Comparison of ENCODE assay signal across 9 mouse cellular contexts in the genomic region with DNA sequence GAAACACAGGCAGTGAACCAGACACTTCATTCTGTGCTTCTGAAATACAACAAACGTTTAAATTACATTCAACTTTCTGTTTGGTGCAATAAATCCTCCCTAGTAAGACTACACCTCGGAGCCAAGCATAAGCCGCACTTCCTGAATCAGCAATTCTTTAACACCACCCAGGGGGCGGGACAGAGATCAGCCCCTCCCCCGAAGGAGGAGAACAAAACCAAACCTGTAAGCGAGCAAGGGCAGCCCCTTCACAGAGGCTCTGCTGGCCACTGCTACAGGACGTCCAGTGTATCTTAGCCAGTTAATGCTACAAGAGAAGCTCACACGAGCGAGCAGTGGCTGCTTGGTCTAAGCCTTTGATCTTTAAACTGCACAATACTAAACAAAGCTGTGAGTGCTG. TPM values are rescaled to one million over a fixed set of nuclear protein-coding genes. Genes with fewer than 3 reads are reported as not detected.
DNase-seq lines count a peak whose midpoint lies in the region; ATAC-seq and TF ChIP-seq lines count a peak whose summit lies in the region.
"Had no signal": no experiment of that assay in that cellular context is flagged by ENCODE, and none has a peak within 500 bp of the region (broad histone marks: within the 10 kb centered on the region; RNA-seq: fewer than 3 reads in every experiment).

No protein-coding gene starts in this region.

- H3K27ac ChIP-seq in forebrain, embryonic 11.5 days (ENCODE audit: low read depth, low read length): no peak overlapping the region
- no peak overlapping the region for H3K27ac ChIP-seq in hindbrain, embryonic 16.5 days (ENCODE audit: low read depth, low read length)
- no peak overlapping the region for H3K27ac ChIP-seq in liver, adult 2 months (replicated peaks; ENCODE audit: insufficient read depth, low read depth, low read length)
- H3K27ac ChIP-seq in midbrain, postnatal 0 days (ENCODE audit: low read depth, low read length): no peak overlapping the region

- peak; percentile 17 for DNase-seq in left cerebral cortex, postnatal 4 days
- no peak for DNase-seq in left cerebral cortex, adult 18-20 months (ENCODE audit: low spot score in 2 of 2)
- DNase-seq in forebrain, embryonic 11.5 days (ENCODE audit: low spot score): peak; percentile 71
- DNase-seq in liver, adult 2 months (ENCODE audit: extremely low read depth, low read depth, low spot score): peak; percentile 65
- peak; percentile 47 for DNase-seq in midbrain, postnatal 0 days (ENCODE audit: low spot score)
- peak; percentile 51 for DNase-seq in testis, postnatal 14 days (ENCODE audit: low spot score)
- no peak for DNase-seq in right cerebral cortex, adult 18-20 months

- 4% methylated on average over 9 of the region's 9 CpGs for WGBS in forebrain, embryonic 11.5 days
- 6% methylated on average over 9 of the region's 9 CpGs for WGBS in hindbrain, embryonic 16.5 days
- 13% methylated on average over 9 of the region's 9 CpGs for WGBS in liver, adult 2 months
- 7% methylated on average over 9 of the region's 9 CpGs for WGBS in midbrain, postnatal 0 days

- H3K79me2 ChIP-seq in liver, adult 2 months (ENCODE audit: control insufficient read depth, insufficient read depth, low read length): peaks cover 6% of the 10 kb centered on the region; the same call in 1 of the 2 replicates

- H3K4me3 ChIP-seq in forebrain, embryonic 11.5 days (ENCODE audit: low read depth, low read length): no peak overlapping the region
- no peak overlapping the region for H3K4me3 ChIP-seq in hindbrain, embryonic 16.5 days (ENCODE audit: low read length)
- H3K4me3 ChIP-seq in liver, adult 2 months (ENCODE audit: insufficient read depth, low read depth, low read length): peak overlapping the region; percentile 50; the same call in 1 of the 2 replicates
- no peak overlapping the region for H3K4me3 ChIP-seq in midbrain, postnatal 0 days (ENCODE audit: low read depth, low read length)

- peak overlapping the region; percentile 9; the same call in 1 of the 2 replicates for H3K4me2 ChIP-seq in forebrain, embryonic 11.5 days (ENCODE audit: low read depth, low read length, severe bottlenecking)
- peak overlapping the region; percentile 30 for H3K4me2 ChIP-seq in hindbrain, embryonic 16.5 days (ENCODE audit: low read length)
- H3K4me2 ChIP-seq in midbrain, postnatal 0 days (ENCODE audit: low read depth, low read length, poor library complexity, severe bottlenecking): peak overlapping the region; percentile 13; the same call in 1 of the 2 replicates

- intact Hi-C loops in left cerebral cortex, postnatal 4 days (cut with DNase I): no loop called here

- H3K27me3 ChIP-seq in forebrain, embryonic 11.5 days (ENCODE audit: control insufficient read depth, insufficient read depth, low read length): no peaks in the 10 kb centered on the region
- H3K27me3 ChIP-seq in hindbrain, embryonic 16.5 days (replicated peaks; ENCODE audit: control insufficient read depth, insufficient read depth, low read length): no peaks in the 10 kb centered on the region
- no peaks in the 10 kb centered on the region for H3K27me3 ChIP-seq in liver, adult 2 months (ENCODE audit: control insufficient read depth, insufficient read depth, low read length)
- H3K27me3 ChIP-seq in midbrain, postnatal 0 days (ENCODE audit: insufficient read depth, low read length): no peaks in the 10 kb centered on the region
- H3K27me3 ChIP-seq: Patski had no signal

- no peak overlapping the region for H3K9ac ChIP-seq in forebrain, embryonic 11.5 days (ENCODE audit: low read length)
- no peak overlapping the region for H3K9ac ChIP-seq in hindbrain, embryonic 16.5 days (ENCODE audit: low read depth, low read length)
- H3K9ac ChIP-seq in liver, adult 2 months (ENCODE audit: low read depth, low read length): no peak overlapping the region; the same call in 1 of the 2 replicates
- H3K9ac ChIP-seq in midbrain, postnatal 0 days (replicated peaks; ENCODE audit: low read length, poor library complexity, severe bottlenecking): no peak overlapping the region

- no peaks in the 10 kb centered on the region for H3K9me3 ChIP-seq in forebrain, embryonic 11.5 days (ENCODE audit: control insufficient read depth, low read length)
- H3K9me3 ChIP-seq in hindbrain, embryonic 16.5 days (ENCODE audit: control insufficient read depth, low read length): no peaks in the 10 kb centered on the region
- H3K9me3 ChIP-seq in midbrain, postnatal 0 days (ENCODE audit: low read length): no peaks in the 10 kb centered on the region

- TF ChIP-seq POLR2A in liver, adult 2 months (IDR thresholded peaks at IDR 0.05; ENCODE audit: extremely low read depth, insufficient read depth, low read length): no peak

- peak; percentile 84 for ATAC-seq in forebrain, embryonic 11.5 days (replicated peaks; ENCODE audit: low FRiP score)
- peak; percentile 54; the same call in 1 of the 2 replicates for ATAC-seq in hindbrain, embryonic 16.5 days
- no peak for ATAC-seq in midbrain, postnatal 0 days (ENCODE audit: low FRiP score)
- ATAC-seq: Patski had no signal

- no peak for TF ChIP-seq CTCF in liver, adult 2 months (IDR thresholded peaks at IDR 0.05; ENCODE audit: low read depth, low read length)
- TF ChIP-seq CTCF in midbrain, postnatal 0 days (IDR thresholded peaks at IDR 0.05): no peak

- no peaks in the 10 kb centered on the region for H3K36me3 ChIP-seq in forebrain, embryonic 11.5 days (ENCODE audit: control insufficient read depth, insufficient read depth, low read length)
- no peaks in the 10 kb centered on the region for H3K36me3 ChIP-seq in hindbrain, embryonic 16.5 days (ENCODE audit: control insufficient read depth, insufficient read depth, low read length)
- no peaks in the 10 kb centered on the region for H3K36me3 ChIP-seq in liver, adult 2 months (ENCODE audit: control insufficient read depth, insufficient read depth, low read length)
- no peaks in the 10 kb centered on the region for H3K36me3 ChIP-seq in midbrain, postnatal 0 days (ENCODE audit: insufficient read depth, low read length)

- H3K4me1 ChIP-seq in forebrain, embryonic 11.5 days (replicated peaks; ENCODE audit: control insufficient read depth, insufficient read depth, low read length): no peaks in the 10 kb centered on the region
- peaks cover 5% of the 10 kb centered on the region; the same call in 1 of the 2 replicates for H3K4me1 ChIP-seq in hindbrain, embryonic 16.5 days (ENCODE audit: control insufficient read depth, insufficient read depth, low read depth, low read length)
- peaks cover 5% of the 10 kb centered on the region; the same call in 1 of the 2 replicates for H3K4me1 ChIP-seq in liver, adult 2 months (ENCODE audit: control insufficient read depth, insufficient read depth, low read length)
- H3K4me1 ChIP-seq in midbrain, postnatal 0 days (ENCODE audit: insufficient read depth, low read length): no peaks in the 10 kb centered on the region

RNA-seq across cellular contexts. Expression of a gene that starts 43.5 kb away (rescaled TPM):
- 10 to 100 TPM; 43.6 to 49.4 TPM for total RNA-seq in left cerebral cortex, postnatal 4 days (2021)
- 10 to 100 TPM; 87.4 to 93.8 TPM for total RNA-seq in left cerebral cortex, adult 18-20 months (2021)
- 11.6 and 12.4 TPM in 2 replicates for polyA plus RNA-seq in forebrain, embryonic 11.5 days (2014; fragmentation: Nextera tagmentation; extraction: Ambion mirVana)
- polyA plus RNA-seq in hindbrain, embryonic 16.5 days (2015; fragmentation: Nextera tagmentation; extraction: Ambion mirVana): 20.1 and 21.6 TPM in 2 replicates
- total RNA-seq in liver, adult 2 months (2014; rRNA removed): 1.9 and 2.6 TPM in 2 replicates
- 1.2 and 1.5 TPM in 2 replicates for polyA plus RNA-seq in liver, adult 2 months (2012; rRNA removed)
- 14.6 and 16.3 TPM in 2 replicates for total RNA-seq in midbrain, postnatal 0 days (2014; rRNA removed)
- 13.7 and 14.5 TPM in 2 replicates for polyA plus RNA-seq in midbrain, postnatal 0 days (2015; fragmentation: Nextera tagmentation; extraction: Ambion mirVana)

Comparison
In these comparisons a context has a peak if more than half of its experiments do, and no peak if none do; other contexts are left out.
1. DNase-seq: peak in left cerebral cortex, postnatal 4 days (single experiment), forebrain, embryonic 11.5 days (single experiment), liver, adult 2 months (single experiment), midbrain, postnatal 0 days (single experiment) and testis, postnatal 14 days (single experiment); none in left cerebral cortex, adult 18-20 months (0 of 2) and right cerebral cortex, adult 18-20 months (single experiment).
2. Peak in every context shown above with its lines, with median percentiles within 50 percentile points of each other: H3K4me2 ChIP-seq.